Mouse (Mus musculus) heart, embryonic 15.5 days (tissue): Measurements from ENCODE around the gene Dnaaf2. TPM values are rescaled to one million over a fixed set of nuclear protein-coding genes. Genes with fewer than 3 reads are reported as not detected.
"Not testable (repeated sequence)": the region's sequence is repeated elsewhere in the genome, so short reads cannot be mapped to it uniquely, and the experiment has no call there.

Source experiments
- ATAC-seq: fragments of 200-750 bp; cut with Nextera tagmentation; replicated peaks from 2 replicates; pipeline ENCODE4 v1.8.0; 2017; ENCODE audit warnings: low read depth, moderate TSS enrichment; ENCODE audit not compliant: insufficient number of reproducible peaks, insufficient read depth, low FRiP score
- H3K27ac ChIP-seq: fragments of 300-500 bp; sonication (generic); 2 replicates; pipeline ENCODE4 v1.5.1; 2015; ENCODE audit warnings: mild to moderate bottlenecking, inconsistent platforms
- H3K27me3 ChIP-seq: fragments of 300-500 bp; sonication (generic); 2 replicates; pipeline ENCODE4 v1.6.1; 2015; ENCODE audit warnings: inconsistent platforms
- H3K36me3 ChIP-seq: fragments of 300-500 bp; sonication (generic); 2 replicates; pipeline ENCODE4 v1.6.1; 2015; ENCODE audit warnings: mild to moderate bottlenecking, inconsistent platforms
- H3K4me1 ChIP-seq: fragments of 300-500 bp; sonication (generic); replicated peaks from 2 replicates; pipeline ENCODE4 v1.6.1; 2015; ENCODE audit warnings: inconsistent platforms
- H3K4me2 ChIP-seq: fragments of 300-500 bp; sonication (generic); 2 replicates; pipeline ENCODE4 v1.6.1; 2015; ENCODE audit warnings: inconsistent platforms, mild to moderate bottlenecking, moderate library complexity
- H3K4me3 ChIP-seq: fragments of 300-500 bp; sonication (generic); 2 replicates; pipeline ENCODE4 v1.5.1; 2015; ENCODE audit warnings: mild to moderate bottlenecking, inconsistent platforms
- H3K9ac ChIP-seq: fragments of 300-500 bp; sonication (generic); 2 replicates; pipeline ENCODE4 v1.6.1; 2015; ENCODE audit warnings: mild to moderate bottlenecking, inconsistent platforms
- H3K9me3 ChIP-seq: fragments of 300-500 bp; sonication (generic); replicated peaks from 2 replicates; pipeline ENCODE4 v1.6.1; 2016; ENCODE audit warnings: inconsistent platforms
- WGBS: fragments of 180-500 bp; shearing (Covaris S2); methylation state at CpG from one replicate; pipeline ENCODE4 v1.1.7; 2015; ENCODE audit warnings: mixed read lengths; 5-methylcytosine and 5-hydroxymethylcytosine counted together
- polyA plus RNA-seq: library from polyadenylated mRNA; unstranded; fragments of >200 nt; fragmentation: Nextera tagmentation; extraction: Ambion mirVana; gene quantifications from 2 replicates; pipeline ENCODE4 v1.2.1, GENCODE M21; 2015

Gene Dnaaf2
- polyA plus RNA-seq, 1 experiment from 2014 or later: 6.1 TPM

- not testable (repeated sequence) for ATAC-seq, H3K36me3 ChIP-seq, H3K4me3 ChIP-seq, H3K4me2 ChIP-seq, H3K27ac ChIP-seq, H3K9ac ChIP-seq, H3K4me1 ChIP-seq, H3K27me3 ChIP-seq, H3K9me3 ChIP-seq
- WGBS: 84% methylated on average over 4 of the region's 4 CpGs
Observed at GRCm38 (mm10) chr12:69163586-69163985, 34.6 kb downstream of the Dnaaf2 start.

DNA sequence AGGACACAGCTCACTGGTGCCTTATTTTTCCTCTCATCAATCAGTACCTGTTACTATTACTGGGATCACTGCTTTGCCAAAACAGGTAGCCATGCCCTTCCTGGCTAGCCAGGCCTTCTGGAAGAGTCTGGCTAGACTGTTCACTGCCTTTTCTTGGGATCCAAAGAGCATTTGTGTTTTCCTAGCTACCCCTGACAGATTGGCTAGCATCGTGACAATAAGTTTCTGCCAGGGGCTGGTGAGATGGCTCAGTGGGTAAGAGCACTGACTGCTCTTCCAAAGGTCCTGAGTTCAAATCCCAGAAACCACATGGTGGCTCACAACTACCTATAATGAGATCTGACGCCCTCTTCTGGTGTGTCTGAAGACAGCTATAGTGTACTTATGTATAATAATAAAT is 37.6 kb downstream of the Dnaaf2 start:
- H3K4me1 ChIP-seq, H3K27me3 ChIP-seq, H3K4me2 ChIP-seq, H3K9ac ChIP-seq, H3K27ac ChIP-seq, ATAC-seq, H3K4me3 ChIP-seq, H3K9me3 ChIP-seq: not testable (repeated sequence)
- H3K36me3 ChIP-seq: peaks cover 15% of the 10 kb centered on the region
- WGBS: 80% methylated on average over 2 of the region's 2 CpGs

GRCm38 (mm10) chr12:69159578-69159940 is 38.7 kb downstream of the Dnaaf2 start:
- H3K4me3 ChIP-seq: peak overlapping the region; percentile 88
- peak overlapping the region; percentile 75 for H3K27ac ChIP-seq
- no peaks in the 10 kb centered on the region for H3K9me3 ChIP-seq
- H3K4me2 ChIP-seq: peak overlapping the region; percentile 36; the same call in 1 of the 2 replicates
- no peak; the same call in 1 of the 2 replicates for ATAC-seq
- 5% methylated on average over 9 of the region's 9 CpGs for WGBS
- peaks cover 4% of the 10 kb centered on the region for H3K4me1 ChIP-seq
- peaks cover 15% of the 10 kb centered on the region for H3K36me3 ChIP-seq
- H3K27me3 ChIP-seq: no peaks in the 10 kb centered on the region
- H3K9ac ChIP-seq: no peak overlapping the region

DNA sequence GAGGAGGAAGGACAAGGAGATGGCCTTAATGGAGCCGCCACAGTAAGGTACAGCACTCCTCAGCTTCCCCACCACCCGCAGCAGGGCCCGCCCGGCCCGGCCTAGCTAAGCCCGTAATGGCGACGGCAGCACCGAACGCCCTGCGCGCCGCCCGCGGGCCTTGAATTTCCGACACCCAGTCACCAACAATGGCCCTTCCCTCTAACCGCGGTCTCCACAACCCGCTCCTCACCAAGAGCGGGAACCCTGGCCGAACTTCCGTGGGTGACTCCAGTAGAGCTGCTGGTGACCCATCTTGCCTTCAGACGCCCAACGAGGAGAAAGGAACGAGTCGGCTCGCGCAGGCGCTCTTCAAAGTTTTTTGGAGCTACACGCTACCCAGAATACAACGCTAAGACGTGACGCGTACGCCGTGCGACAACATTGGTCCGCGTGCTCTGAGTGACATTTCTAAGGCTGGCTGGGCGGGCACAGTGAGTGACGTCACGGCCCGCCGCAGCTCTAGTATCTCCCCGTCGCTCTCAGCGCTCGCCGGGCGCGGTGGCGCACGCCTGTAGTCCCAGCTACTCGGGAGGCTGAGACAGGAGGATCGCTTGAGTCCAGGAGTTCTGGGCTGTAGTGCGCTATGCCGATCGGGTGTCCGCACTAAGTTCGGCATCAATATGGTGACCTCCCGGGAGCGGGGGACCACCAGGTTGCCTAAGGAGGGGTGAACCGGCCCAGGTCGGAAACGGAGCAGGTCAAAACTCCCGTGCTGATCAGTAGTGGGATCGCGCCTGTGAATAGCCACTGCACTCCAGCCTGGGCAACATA is 39.3 kb downstream of the Dnaaf2 start, which contains the start of gene Rps29:
Gene Rps29 (minus strand): TSS at position 422 of the 813 bp plus-strand sequence.
- peak within 1 kb of the TSS; percentile 88 for H3K4me3 ChIP-seq
- WGBS: under 1% methylated on average over 58 of the region's 68 CpGs

GRCm38 (mm10) chr12:69158366-69158764 is 39.9 kb downstream of the Dnaaf2 start:
- H3K9me3 ChIP-seq: no peaks in the 10 kb centered on the region
- H3K4me2 ChIP-seq: peak overlapping the region; percentile 63
- H3K36me3 ChIP-seq: peaks cover 15% of the 10 kb centered on the region
- H3K27me3 ChIP-seq: no peaks in the 10 kb centered on the region
- peak overlapping the region; percentile 88 for H3K4me3 ChIP-seq
- WGBS: under 1% methylated on average over 19 of the region's 19 CpGs
- H3K27ac ChIP-seq: peak overlapping the region; percentile 96
- H3K4me1 ChIP-seq: peaks cover 4% of the 10 kb centered on the region
- no peak for ATAC-seq
- H3K9ac ChIP-seq: peak overlapping the region; percentile 92

More for the DNA sequence above, 39.3 kb downstream of the Dnaaf2 start, which contains the start of gene Rps29:
- peak; percentile 98 for ATAC-seq
- H3K4me1 ChIP-seq, H3K27me3 ChIP-seq, H3K9me3 ChIP-seq: not testable (repeated sequence)
- Histone ChIP-seq H3K36me3 (peaks cover 15% of the 10 kb centered on the region), H3K4me2 (peak within 1 kb of the TSS; percentile 63), H3K9ac (peak within 1 kb of the TSS; percentile 92), H3K27ac (peak within 1 kb of the TSS; percentile 96)

GRCm38 (mm10) chr12:69157107-69157506 is 41.1 kb downstream of the Dnaaf2 start:
- no peak overlapping the region for H3K9ac ChIP-seq
- H3K9me3 ChIP-seq: no peaks in the 10 kb centered on the region
- no peak overlapping the region for H3K4me2 ChIP-seq
- no peaks in the 10 kb centered on the region for H3K27me3 ChIP-seq
- WGBS: 90% methylated on average over 2 of the region's 2 CpGs
- ATAC-seq: no peak
- peaks cover 4% of the 10 kb centered on the region for H3K4me1 ChIP-seq
- peaks cover 15% of the 10 kb centered on the region for H3K36me3 ChIP-seq
- no peak overlapping the region for H3K27ac ChIP-seq
- no peak overlapping the region for H3K4me3 ChIP-seq

DNA sequence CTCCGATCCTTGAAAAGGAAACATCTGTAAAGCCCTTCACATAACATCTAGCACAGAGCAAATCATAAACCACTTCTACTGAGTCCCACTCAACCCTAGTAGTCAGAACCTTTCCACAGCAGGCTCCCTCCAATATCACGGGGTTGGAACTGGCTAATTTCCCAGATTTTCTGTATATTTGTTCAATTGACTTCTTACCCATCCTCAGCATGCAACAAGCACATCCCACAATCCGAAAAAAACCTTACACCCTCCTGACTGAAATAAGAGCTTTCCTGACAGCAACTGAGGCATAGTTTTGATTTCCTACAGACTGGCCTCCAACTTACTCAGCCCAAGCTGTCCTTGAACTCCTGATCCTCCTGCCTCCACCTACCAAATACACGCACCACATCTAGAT is 41.8 kb downstream of the Dnaaf2 start:
- Histone ChIP-seq H3K4me3 (no peak overlapping the region), H3K9me3 (no peaks in the 10 kb centered on the region), H3K36me3 (peaks cover 15% of the 10 kb centered on the region), H3K4me1 (peaks cover 4% of the 10 kb centered on the region), H3K27ac (no peak overlapping the region), H3K9ac (no peak overlapping the region), H3K27me3 (no peaks in the 10 kb centered on the region), H3K4me2 (no peak overlapping the region)
- no peak for ATAC-seq
- WGBS: 84% methylated on average over 4 of the region's 4 CpGs

- no peak overlapping the region for H3K27ac ChIP-seq
- no peak overlapping the region for H3K4me3 ChIP-seq
- peaks cover 4% of the 10 kb centered on the region for H3K4me1 ChIP-seq
- 84% methylated on average over 2 of the region's 2 CpGs for WGBS
- H3K36me3 ChIP-seq: peaks cover 15% of the 10 kb centered on the region
- H3K9ac ChIP-seq: no peak overlapping the region
- no peak for ATAC-seq
- no peak overlapping the region for H3K4me2 ChIP-seq
- H3K9me3 ChIP-seq: no peaks in the 10 kb centered on the region
- no peaks in the 10 kb centered on the region for H3K27me3 ChIP-seq
Observed at GRCm38 (mm10) chr12:69155923-69156322, 42.3 kb downstream of the Dnaaf2 start.

DNA sequence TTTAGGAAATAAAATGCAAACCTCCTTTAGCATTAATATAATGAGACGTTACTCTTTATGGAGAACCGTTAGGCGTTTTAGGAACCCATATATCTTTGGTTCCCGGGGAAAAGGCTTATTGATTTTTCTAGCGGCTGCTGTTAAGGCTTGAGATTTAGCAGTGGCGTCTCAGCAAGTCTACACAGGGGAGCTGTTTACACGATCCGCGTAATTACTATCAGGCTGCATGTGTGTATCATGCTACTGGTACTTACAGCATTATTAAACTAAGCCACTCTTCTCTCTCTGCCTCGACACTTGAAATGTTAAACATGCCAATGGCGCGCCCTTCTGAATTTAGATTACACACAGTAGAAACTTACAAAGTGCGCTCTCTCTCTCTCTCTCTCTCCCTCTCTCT is 48.2 kb downstream of the Dnaaf2 start:
- H3K9ac ChIP-seq: no peak overlapping the region

GRCm38 (mm10) chr12:69147166-69147735 is 51.0 kb downstream of the Dnaaf2 start:
- Histone ChIP-seq H3K9ac (no peak overlapping the region), H3K4me1 (no peaks in the 10 kb centered on the region), H3K4me3 (no peak overlapping the region), H3K27ac (no peak overlapping the region), H3K9me3 (no peaks in the 10 kb centered on the region), H3K27me3 (no peaks in the 10 kb centered on the region), H3K4me2 (no peak overlapping the region), H3K36me3 (no peaks in the 10 kb centered on the region)
- WGBS: 85% methylated on average over 5 of the region's 5 CpGs
- ATAC-seq: no peak

More for the DNA sequence above, 48.2 kb downstream of the Dnaaf2 start:
- Histone ChIP-seq H3K4me1 (no peaks in the 10 kb centered on the region), H3K27me3 (no peaks in the 10 kb centered on the region), H3K27ac (no peak overlapping the region), H3K36me3 (no peaks in the 10 kb centered on the region; the same call in 1 of the 2 replicates), H3K9me3 (no peaks in the 10 kb centered on the region), H3K4me3 (no peak overlapping the region), H3K4me2 (no peak overlapping the region)
- 81% methylated on average over 13 of the region's 13 CpGs for WGBS
- no peak for ATAC-seq

- Histone ChIP-seq H3K27ac (no peak overlapping the region), H3K4me3 (no peak overlapping the region), H3K9me3 (no peaks in the 10 kb centered on the region), H3K27me3 (no peaks in the 10 kb centered on the region), H3K4me2 (no peak overlapping the region), H3K9ac (no peak overlapping the region), H3K36me3 (no peaks in the 10 kb centered on the region), H3K4me1 (no peaks in the 10 kb centered on the region)
- WGBS: 76% methylated on average over 6 of the region's 6 CpGs
- ATAC-seq: no peak
Observed at GRCm38 (mm10) chr12:69143460-69143859, 54.8 kb downstream of the Dnaaf2 start.
